Mouse (Mus musculus) forebrain, embryonic 14.5 days (tissue): Measurements from ENCODE around the gene Gm45021. TPM values are rescaled to one million over a fixed set of nuclear protein-coding genes. Genes with fewer than 3 reads are reported as not detected.
"Not testable (repeated sequence)": the region's sequence is repeated elsewhere in the genome, so short reads cannot be mapped to it uniquely, and the experiment has no call there.

Experiments used
- ATAC-seq: fragments of 200-750 bp; cut with Nextera tagmentation; 2 replicates; pipeline ENCODE4 v1.8.0; 2017; ENCODE audit warnings: mild to moderate bottlenecking, moderate library complexity
- DNase-seq: peaks from one replicate; pipeline ENCODE4 v3.0.0-alpha.2; 2015; ENCODE audit warnings: low spot score
- H3K27ac ChIP-seq: fragments of 300-500 bp; sonication (generic); 2 replicates; pipeline ENCODE4 v1.5.1; 2014; ENCODE audit warnings: low read depth, mild to moderate bottlenecking, control low read depth, low read length, moderate library complexity
- H3K27me3 ChIP-seq: fragments of 300-500 bp; sonication (generic); replicated peaks from 2 replicates; pipeline ENCODE4 v1.6.1; 2014; ENCODE audit warnings: low read length, control low read depth, mixed read lengths; ENCODE audit not compliant: control insufficient read depth, insufficient read depth
- H3K36me3 ChIP-seq: fragments of 300-500 bp; sonication (generic); 2 replicates; pipeline ENCODE4 v1.6.1; 2014; ENCODE audit warnings: low read length, control low read depth; ENCODE audit not compliant: control insufficient read depth, insufficient read depth
- H3K4me1 ChIP-seq: fragments of 300-500 bp; sonication (generic); 2 replicates; pipeline ENCODE4 v1.6.1; 2014; ENCODE audit warnings: antibody characterized with exemption, low read length, control low read depth; ENCODE audit not compliant: control insufficient read depth, insufficient read depth
- H3K4me2 ChIP-seq: fragments of 300-500 bp; sonication (generic); 2 replicates; pipeline ENCODE4 v1.6.1; 2014; ENCODE audit warnings: mild to moderate bottlenecking, control low read depth, low read length
- H3K4me3 ChIP-seq: fragments of 300-500 bp; sonication (generic); 2 replicates; pipeline ENCODE4 v1.5.1; 2014; ENCODE audit warnings: low read depth, low read length, control low read depth
- H3K9ac ChIP-seq: fragments of 300-500 bp; sonication (generic); 2 replicates; pipeline ENCODE4 v1.6.1; 2014; ENCODE audit warnings: mild to moderate bottlenecking, low read length, control low read depth, moderate library complexity
- H3K9me3 ChIP-seq: fragments of 300-500 bp; sonication (generic); replicated peaks from 2 replicates; pipeline ENCODE4 v1.6.1; 2016; ENCODE audit warnings: low read length, control low read depth, mixed read lengths; ENCODE audit not compliant: control insufficient read depth
- WGBS: fragments of 180-500 bp; shearing (Covaris S2); extraction: QIAGEN DNeasy Blood & Tissue Kit; methylation state at CpG from one replicate; pipeline ENCODE4 v1.1.7; 2014; 5-methylcytosine and 5-hydroxymethylcytosine counted together
- polyA plus RNA-seq: library from polyadenylated mRNA; unstranded; fragments of >200 nt; fragmentation: Nextera tagmentation; extraction: Ambion mirVana; gene quantifications from 2 replicates; pipeline ENCODE4 v1.2.1, GENCODE M21; 2014

The Gm45021 gene
- polyA plus RNA-seq, 1 experiment from 2014 or later, result not detected

DNA sequence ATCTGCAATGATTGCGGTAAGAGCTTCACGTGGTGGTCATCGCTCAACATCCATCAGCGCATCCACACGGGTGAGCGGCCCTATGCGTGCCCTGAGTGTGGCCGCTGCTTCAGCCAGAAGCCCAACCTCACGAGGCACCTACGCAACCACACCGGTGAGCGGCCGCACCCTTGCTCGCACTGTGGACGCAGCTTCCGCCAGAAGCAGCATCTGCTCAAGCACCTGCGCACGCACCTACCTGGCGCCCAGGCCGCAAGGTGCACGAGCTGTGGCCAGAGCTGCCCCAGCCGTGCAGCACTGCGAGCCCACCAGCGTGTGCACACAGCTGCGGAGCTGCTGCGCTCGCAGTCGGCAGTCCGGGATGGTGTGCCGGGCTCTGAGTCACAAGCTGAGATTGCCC, 30.6 kb downstream of the Gm45021 start:
- Histone ChIP-seq H3K4me1 (no peaks in the 10 kb centered on the region), H3K4me2 (no peak overlapping the region), H3K27me3 (no peaks in the 10 kb centered on the region), H3K4me3 (no peak overlapping the region), H3K27ac (no peak overlapping the region), H3K36me3 (peaks cover 34% of the 10 kb centered on the region), H3K9me3 (no peaks in the 10 kb centered on the region), H3K9ac (no peak overlapping the region)
- ATAC-seq, result no peak
- DNase-seq, result no peak
- 95% methylated on average over 30 of the region's 30 CpGs for WGBS

DNA sequence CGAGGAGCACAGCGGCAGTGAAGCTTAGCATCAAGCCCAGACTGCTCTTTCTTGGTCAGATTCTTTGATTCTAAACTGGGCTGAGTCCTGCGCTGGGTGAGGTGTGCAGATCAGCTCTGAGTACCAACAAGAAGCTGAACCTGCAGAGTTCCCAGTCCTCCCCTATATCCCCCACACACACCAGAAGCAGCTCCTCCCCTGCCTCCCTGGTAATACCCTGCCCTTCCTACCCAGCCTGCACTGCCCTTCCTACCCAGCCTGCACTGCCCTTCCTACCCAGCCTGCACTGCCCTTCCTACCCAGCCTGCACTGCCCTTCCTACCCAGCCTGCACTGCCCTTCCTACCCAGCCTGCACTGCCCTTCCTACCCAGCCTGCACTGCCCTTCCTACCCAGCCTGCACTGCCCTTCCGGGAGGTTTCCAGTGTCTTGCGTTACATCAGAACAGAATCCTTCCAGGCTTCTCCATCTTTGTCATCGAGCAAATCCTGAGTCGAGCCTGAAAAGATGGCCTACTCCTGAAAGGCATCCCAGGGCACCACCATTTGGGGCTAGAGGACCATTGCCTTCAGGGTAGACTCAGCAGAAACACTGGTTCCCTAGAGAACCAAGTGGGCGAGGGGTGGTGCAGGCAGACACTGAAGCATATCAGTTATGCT, 32.9 kb downstream of the Gm45021 start:
- not testable (repeated sequence) for H3K27ac ChIP-seq, DNase-seq, H3K9ac ChIP-seq, H3K4me3 ChIP-seq, H3K9me3 ChIP-seq, H3K4me2 ChIP-seq, ATAC-seq, H3K4me1 ChIP-seq, H3K27me3 ChIP-seq
- 84% methylated on average over 8 of the region's 8 CpGs for WGBS
- H3K36me3 ChIP-seq, result peaks cover 30% of the 10 kb centered on the region

DNA sequence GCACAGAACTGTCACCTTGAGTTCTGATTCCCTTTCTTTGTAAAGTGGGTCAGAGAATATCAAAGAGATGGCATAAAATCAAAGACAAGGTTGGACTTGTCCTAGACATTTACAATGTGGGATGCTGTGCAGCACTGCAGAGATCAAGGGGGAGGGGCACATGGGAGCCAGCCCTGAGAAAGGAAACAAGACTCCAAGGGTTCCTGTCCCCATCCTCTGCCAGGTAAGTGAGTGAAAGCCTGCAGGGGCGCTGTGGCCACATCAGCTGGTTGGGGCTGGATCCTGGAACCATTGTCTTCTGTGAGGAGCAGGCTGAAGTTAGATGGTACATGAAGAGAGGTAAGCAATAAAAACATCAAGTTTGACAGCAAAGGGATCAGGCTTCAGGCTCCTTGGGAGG, 34.0 kb downstream of the Gm45021 start:
- H3K9ac ChIP-seq, result no peak overlapping the region
- DNase-seq (no peak), ATAC-seq (no peak)
- H3K27ac ChIP-seq, result no peak overlapping the region
- H3K4me1 ChIP-seq, result peaks cover 5% of the 10 kb centered on the region; the same call in 1 of the 2 replicates
- H3K27me3 ChIP-seq, result peaks cover 10% of the 10 kb centered on the region
- no peaks in the 10 kb centered on the region for H3K9me3 ChIP-seq
- no peak overlapping the region for H3K4me3 ChIP-seq
- 18% methylated on average over 1 of the region's 1 CpGs for WGBS
- H3K36me3 ChIP-seq, result peaks cover 30% of the 10 kb centered on the region
- no peak overlapping the region for H3K4me2 ChIP-seq

DNA sequence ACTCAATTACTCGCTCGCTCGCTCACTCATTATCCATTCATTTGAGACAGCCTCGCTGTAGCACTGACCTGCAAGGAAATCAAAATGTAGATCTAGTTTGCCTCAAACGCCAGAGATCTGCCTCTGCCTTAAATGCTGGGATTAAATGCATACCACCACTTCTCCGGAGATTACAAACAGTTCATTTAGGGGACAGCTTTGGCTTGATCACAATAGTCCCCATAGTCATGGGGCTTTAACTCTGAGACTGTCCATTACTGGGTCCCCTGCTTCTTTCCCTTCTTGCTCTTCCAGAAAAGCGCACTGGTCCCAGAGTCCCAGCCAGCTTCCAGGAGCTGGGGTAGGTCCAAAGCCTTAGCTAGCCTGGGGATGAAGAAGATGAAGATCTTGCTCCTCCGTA, 37.1 kb downstream of the Gm45021 start, which contains the start of gene AI854703:
AI854703 (plus strand) TSS at position 301 of the 400 bp plus-strand sequence.
- 17% methylated on average over 8 of the region's 8 CpGs for WGBS
- DNase-seq, result no peak
- peaks cover 5% of the 10 kb centered on the region; the same call in 1 of the 2 replicates for H3K4me1 ChIP-seq
- H3K27ac ChIP-seq, result no peak within 1 kb of the TSS
- H3K4me2 ChIP-seq, result peak within 1 kb of the TSS; percentile 73
- H3K36me3 ChIP-seq, result peaks cover 6% of the 10 kb centered on the region; the same call in 1 of the 2 replicates
- no peaks in the 10 kb centered on the region for H3K9me3 ChIP-seq
- peaks cover 17% of the 10 kb centered on the region for H3K27me3 ChIP-seq
- H3K9ac ChIP-seq, result peak within 1 kb of the TSS; percentile 55
- no peak for ATAC-seq
- peak within 1 kb of the TSS; percentile 44 for H3K4me3 ChIP-seq

DNA sequence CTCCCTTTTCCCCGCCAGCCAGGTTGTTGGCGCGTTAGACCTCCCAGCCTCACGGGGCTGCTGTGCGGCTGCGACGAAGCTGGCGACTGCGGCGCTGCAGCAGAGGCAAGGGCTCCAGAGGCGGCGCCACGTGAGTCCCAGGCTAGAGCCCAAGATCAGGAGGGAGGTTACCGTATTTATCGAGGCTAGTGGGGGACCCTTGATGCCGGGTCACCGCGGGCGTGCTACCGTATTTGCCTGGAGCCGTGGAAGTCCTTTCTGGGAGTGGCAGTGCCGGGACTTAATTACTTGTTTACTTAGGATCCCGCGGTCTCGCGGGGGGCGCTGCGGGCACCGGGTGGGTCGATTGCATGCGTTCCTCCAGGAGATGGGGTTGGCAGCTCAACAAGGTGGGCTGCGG, 37.6 kb downstream of the Gm45021 start:
- Histone ChIP-seq H3K27ac (no peak overlapping the region), H3K9me3 (no peaks in the 10 kb centered on the region), H3K36me3 (0 out of 2 replicates have a peak, but pooled peaks cover under 1% of the 10 kb centered on the region), H3K4me3 (peak overlapping the region; percentile 44), H3K9ac (peak overlapping the region; percentile 55), H3K4me1 (peaks cover 5% of the 10 kb centered on the region; the same call in 1 of the 2 replicates), H3K4me2 (peak overlapping the region; percentile 73), H3K27me3 (peaks cover 17% of the 10 kb centered on the region)
- ATAC-seq (0 out of 2 replicates have a peak, but pooled peaks have one; percentile 37), DNase-seq (peak; percentile 60)
- 0% methylated on average over 32 of the region's 32 CpGs for WGBS

DNA sequence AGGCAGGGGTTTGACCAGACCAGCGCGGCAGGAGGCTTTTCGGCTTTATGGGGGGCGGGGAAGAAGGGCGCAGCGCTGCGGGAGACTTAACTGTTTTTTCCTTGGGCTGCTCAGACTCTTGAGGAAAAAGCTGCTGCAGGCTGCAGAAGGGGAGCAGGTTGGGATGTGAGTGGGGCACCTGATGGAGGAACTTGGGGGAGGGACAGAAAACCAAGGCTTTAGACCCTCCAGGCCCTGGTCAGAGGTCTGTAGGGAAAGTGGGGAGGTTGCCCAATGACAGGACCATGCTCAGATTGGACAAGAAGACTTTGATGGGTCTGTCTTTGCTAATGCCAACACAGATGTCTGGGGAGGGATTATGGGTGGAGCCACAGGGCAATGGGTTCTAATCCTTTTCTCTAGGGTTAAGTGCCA, 38.1 kb downstream of the Gm45021 start:
- DNase-seq, result no peak
- peaks cover 5% of the 10 kb centered on the region; the same call in 1 of the 2 replicates for H3K4me1 ChIP-seq
- H3K27me3 ChIP-seq, result peaks cover 17% of the 10 kb centered on the region
- peak overlapping the region; percentile 73 for H3K4me2 ChIP-seq
- peak overlapping the region; percentile 44 for H3K4me3 ChIP-seq
- no peaks in the 10 kb centered on the region for H3K36me3 ChIP-seq
- 7% methylated on average over 7 of the region's 7 CpGs for WGBS
- peak overlapping the region; percentile 55 for H3K9ac ChIP-seq
- no peak overlapping the region for H3K27ac ChIP-seq
- no peak for ATAC-seq
- H3K9me3 ChIP-seq, result no peaks in the 10 kb centered on the region

DNA sequence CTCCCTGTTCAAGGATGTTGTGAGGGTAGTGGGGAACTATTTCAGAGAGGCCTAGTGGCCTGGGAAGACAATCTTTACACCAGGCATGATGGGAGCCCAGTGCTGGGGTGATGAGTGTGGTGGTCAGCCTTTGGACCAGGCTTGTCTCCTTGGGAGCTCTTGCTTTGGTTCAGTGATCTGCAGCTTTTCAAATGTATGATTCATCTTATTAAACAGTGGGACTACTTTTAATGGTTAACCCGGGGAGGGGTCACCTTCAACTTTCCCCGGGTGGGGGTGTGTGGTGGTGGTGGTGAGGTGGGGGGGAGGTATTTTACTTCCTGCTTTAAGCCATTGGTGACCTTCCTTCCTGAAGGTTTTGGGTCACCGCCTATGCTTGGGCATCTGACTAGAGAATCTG, 39.0 kb downstream of the Gm45021 start:
- no peaks in the 10 kb centered on the region for H3K9me3 ChIP-seq
- H3K4me3 ChIP-seq, result 0 out of 2 replicates have a peak overlapping the region, but pooled peaks have one; percentile 36
- 88% methylated on average over 3 of the region's 3 CpGs for whole genome bisulfite sequencing
- H3K4me1 ChIP-seq, result peaks cover 5% of the 10 kb centered on the region; the same call in 1 of the 2 replicates
- H3K27me3 ChIP-seq, result peaks cover 17% of the 10 kb centered on the region
- H3K36me3 ChIP-seq, result no peaks in the 10 kb centered on the region
- no peak overlapping the region for H3K27ac ChIP-seq
- H3K4me2 ChIP-seq, result no peak overlapping the region
- no peak for DNase-seq
- no peak for ATAC-seq
- H3K9ac ChIP-seq, result no peak overlapping the region

DNA sequence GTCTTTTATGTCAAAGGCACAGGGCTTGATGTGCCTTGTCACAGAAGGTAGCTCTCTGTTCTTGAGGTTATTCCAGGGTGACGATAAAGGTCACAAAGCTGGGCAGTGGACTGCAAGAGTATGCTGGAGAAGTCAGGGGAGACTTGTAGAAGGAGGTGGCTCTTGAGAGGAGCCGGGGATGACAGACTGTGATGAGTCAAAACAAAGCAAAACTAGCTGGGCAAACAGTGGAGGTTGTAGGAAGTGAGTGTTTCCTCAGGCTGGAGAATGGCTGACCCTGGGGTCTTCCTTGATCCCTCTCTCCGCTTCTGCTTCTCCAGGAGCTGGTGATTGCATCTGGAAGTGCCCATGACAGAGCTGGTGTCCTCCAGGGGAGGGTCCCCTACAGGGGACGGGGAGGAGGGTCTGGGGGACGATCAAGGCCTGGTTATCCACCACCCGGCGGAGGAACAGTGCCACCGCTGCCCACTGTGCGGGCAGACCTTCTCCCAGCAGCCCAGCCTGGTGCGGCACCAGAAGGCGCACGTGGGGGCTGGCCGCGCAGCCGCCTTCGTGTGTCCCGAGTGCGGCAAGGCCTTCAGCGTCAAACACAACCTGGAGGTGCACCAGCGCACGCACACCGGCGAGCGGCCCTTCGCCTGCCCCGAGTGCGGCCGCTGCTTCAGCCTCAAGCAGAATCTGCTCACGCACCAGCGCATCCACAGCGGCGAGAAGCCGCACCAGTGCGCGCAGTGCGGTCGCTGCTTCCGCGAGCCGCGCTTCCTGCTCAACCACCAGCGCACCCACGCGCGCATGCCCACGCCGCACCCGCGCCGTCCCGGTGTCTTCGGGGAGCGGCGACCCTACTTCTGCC, 39.6 kb downstream of the Gm45021 start:
- Histone ChIP-seq H3K36me3 (no peaks in the 10 kb centered on the region), H3K9me3 (no peaks in the 10 kb centered on the region), H3K9ac (peak overlapping the region; percentile 66), H3K27ac (peak overlapping the region; percentile 33; the same call in 1 of the 2 replicates), H3K4me1 (peaks cover 5% of the 10 kb centered on the region; the same call in 1 of the 2 replicates), H3K4me3 (peak overlapping the region; percentile 36), H3K27me3 (peaks cover 17% of the 10 kb centered on the region), H3K4me2 (peak overlapping the region; percentile 69)
- WGBS, result 6% methylated on average over 54 of the region's 54 CpGs
- DNase-seq, result peak; percentile 53
- ATAC-seq, result peak; percentile 64
